Comparison of ENCODE assay signal across 8 mouse cellular contexts in the genomic region with DNA sequence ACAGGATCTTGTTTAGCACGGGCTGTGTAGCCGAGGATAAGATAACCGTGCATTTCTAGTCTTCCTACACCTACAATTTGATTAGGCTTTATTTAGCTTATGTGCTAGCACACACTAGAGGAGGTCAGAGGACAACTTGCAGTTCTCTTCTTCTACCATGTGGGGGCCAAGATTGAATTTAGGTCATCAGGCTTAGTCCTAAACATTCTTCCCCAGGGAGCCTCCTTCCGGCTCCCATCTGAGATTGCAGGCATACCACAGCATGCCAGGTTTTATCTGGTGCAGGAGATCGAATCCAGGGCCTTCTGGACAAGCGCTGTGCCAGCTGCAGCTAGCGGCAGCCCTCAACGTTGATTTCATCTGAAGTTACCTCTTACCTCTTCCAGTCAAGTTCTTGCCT. TPM values are rescaled to one million over a fixed set of nuclear protein-coding genes. Genes with fewer than 3 reads are reported as not detected.
A peak's percentile ranks its signal among the peaks of the same experiment; 100 is the strongest.
DNase-seq lines count a peak whose midpoint lies in the region; TF ChIP-seq lines count a peak whose summit lies in the region.
"Had no signal": no experiment of that assay in that cellular context is flagged by ENCODE, and none has a peak within 500 bp of the region (broad histone marks: within the 10 kb centered on the region; RNA-seq: fewer than 3 reads in every experiment).

No protein-coding gene starts in this region.

- 19% methylated on average over 8 of the region's 8 CpGs for WGBS in embryonic facial prominence, embryonic 10.5 days
- WGBS in lung, adult 2 months: 22% methylated on average over 8 of the region's 8 CpGs

- H3K4me3 ChIP-seq in left cerebral cortex, adult 2 months: no peak overlapping the region
- no peak overlapping the region for H3K4me3 ChIP-seq in embryonic facial prominence, embryonic 10.5 days
- no peak overlapping the region for H3K4me3 ChIP-seq in lung, adult 2 months (replicated peaks; ENCODE audit: extremely low read depth, low read depth, low read length)
- H3K4me3 ChIP-seq: neural tube, embryonic 12.5 days had no signal

- peak overlapping the region; percentile 10; the same call in 1 of the 2 replicates for H3K27ac ChIP-seq in left cerebral cortex, adult 2 months
- H3K27ac ChIP-seq in embryonic facial prominence, embryonic 10.5 days (replicated peaks): no peak overlapping the region
- H3K27ac ChIP-seq: neural tube, embryonic 12.5 days had no signal

- H3K36me3 ChIP-seq in embryonic facial prominence, embryonic 10.5 days (replicated peaks): no peaks in the 10 kb centered on the region
- H3K36me3 ChIP-seq: neural tube, embryonic 12.5 days had no signal

- no peaks in the 10 kb centered on the region for H3K27me3 ChIP-seq in embryonic facial prominence, embryonic 10.5 days (replicated peaks; ENCODE audit: low read depth, poor library complexity, severe bottlenecking)
- H3K27me3 ChIP-seq: neural tube, embryonic 12.5 days had no signal

- H3K9me3 ChIP-seq in embryonic facial prominence, embryonic 10.5 days: no peaks in the 10 kb centered on the region
- H3K9me3 ChIP-seq: neural tube, embryonic 12.5 days had no signal

- peaks cover 32% of the 10 kb centered on the region for H3K4me1 ChIP-seq in embryonic facial prominence, embryonic 10.5 days
- no peaks in the 10 kb centered on the region for H3K4me1 ChIP-seq in lung, adult 2 months (ENCODE audit: control insufficient read depth, insufficient read depth, low read length)

- no peak for TF ChIP-seq POLR2A in lung, adult 2 months (IDR thresholded peaks at IDR 0.05; ENCODE audit: borderline replicate concordance, extremely low read depth, low read depth, low read length)

- peak; percentile 59 for TF ChIP-seq CTCF in left cerebral cortex, adult 2 months (IDR thresholded peaks at IDR 0.05)
- TF ChIP-seq CTCF in lung, adult 2 months (IDR thresholded peaks at IDR 0.05; ENCODE audit: insufficient read depth, low read length): peak; percentile 41

- no peak for DNase-seq in left cerebral cortex, adult 2 months (ENCODE audit: extremely low spot score in 1 of 2, low spot score in 2 of 2)
- DNase-seq in left cerebral cortex, postnatal 36 days (ENCODE audit: low spot score in 2 of 2): no peak
- peak; percentile 77 for DNase-seq in NIH3T3 (ENCODE audit: low read depth)
- peak; percentile 41 for DNase-seq in embryonic facial prominence, embryonic 10.5 days (ENCODE audit: low spot score)
- no peak for DNase-seq in lung, adult 2 months
- no peak for DNase-seq in right cerebral cortex, postnatal 10 days (ENCODE audit: low spot score in 2 of 2)
- DNase-seq in spleen, postnatal 14 days (ENCODE audit: low spot score in 2 of 2): no peak

- intact Hi-C loops in left cerebral cortex, adult 2 months (cut with DNase I): no loop called here
- intact Hi-C loops in left cerebral cortex, postnatal 36 days (cut with DNase I): loop anchor here (2.0 kb wide), 1 partner anchor 104 kb away; no protein-coding TSS in a partner anchor

RNA-seq across cellular contexts. Expression of a gene that starts 23.2 kb away (rescaled TPM):
- 1 to 10 TPM; 6.5 to 7.7 TPM for total RNA-seq in left cerebral cortex, adult 2 months (2021)
- 1 to 10 TPM; 4.6 to 6.3 TPM for total RNA-seq in left cerebral cortex, postnatal 36 days (2021)
- polyA plus RNA-seq in embryonic facial prominence, embryonic 10.5 days (2016; fragmentation: Nextera tagmentation; extraction: Ambion mirVana): 6.8 and 7.0 TPM in 2 replicates
- polyA plus RNA-seq in lung, adult 2 months (2012; rRNA removed): 76.5 and 110 TPM in 2 replicates

RNA-seq across cellular contexts. Expression of a gene that starts 32.7 kb away (rescaled TPM):
- 100 to 1,000 TPM; 442 to 463 TPM for total RNA-seq in left cerebral cortex, adult 2 months (2021)
- total RNA-seq in left cerebral cortex, postnatal 36 days (2021): 100 to 1,000 TPM; 399 to 437 TPM
- polyA plus RNA-seq in embryonic facial prominence, embryonic 10.5 days (2016; fragmentation: Nextera tagmentation; extraction: Ambion mirVana): 11.3 and 13.3 TPM in 2 replicates
- 17.7 and 23.0 TPM in 2 replicates for polyA plus RNA-seq in lung, adult 2 months (2012; rRNA removed)

Comparison
In these comparisons a context has a peak if more than half of its experiments do, and no peak if none do; other contexts are left out.
1. DNase-seq: peak in NIH3T3 (single experiment) and embryonic facial prominence, embryonic 10.5 days (single experiment); none in left cerebral cortex, adult 2 months (0 of 2), left cerebral cortex, postnatal 36 days (0 of 2), lung, adult 2 months (single experiment), right cerebral cortex, postnatal 10 days (0 of 2) and spleen, postnatal 14 days (0 of 2).